Mouse (Mus musculus) heart, postnatal 25 days (tissue): ENCODE data around the gene Efna5. TPM values are rescaled to one million over a fixed set of nuclear protein-coding genes. Genes with fewer than 3 reads are reported as not detected.
A peak's percentile ranks its signal among the peaks of the same experiment; 100 is the strongest.

Source experiments
- DNase-seq: peaks from one replicate; pipeline ENCODE4 v3.0.0; 2022; ENCODE audit warnings: low spot score
- intact Hi-C: fragments of 180-260 bp; cut with DNase I; formaldehyde crosslinking; loops from one replicate; pipeline ENCODE4 v1.15.1; 2025
- total RNA-seq, 2 experiments: library from RNA; stranded (reverse); gene quantifications; 2 replicates each; pipeline ENCODE4 v1.2.3; 2021

The Efna5 gene
- total RNA-seq, 2 experiments from 2014 or later: 21.0 to 23.0 TPM

- intact Hi-C loops: no loop called here
- no peak for DNase-seq
Measured at GRCm38 (mm10) chr17:62676409-62676808, 204.7 kb downstream of the Efna5 start.

DNA sequence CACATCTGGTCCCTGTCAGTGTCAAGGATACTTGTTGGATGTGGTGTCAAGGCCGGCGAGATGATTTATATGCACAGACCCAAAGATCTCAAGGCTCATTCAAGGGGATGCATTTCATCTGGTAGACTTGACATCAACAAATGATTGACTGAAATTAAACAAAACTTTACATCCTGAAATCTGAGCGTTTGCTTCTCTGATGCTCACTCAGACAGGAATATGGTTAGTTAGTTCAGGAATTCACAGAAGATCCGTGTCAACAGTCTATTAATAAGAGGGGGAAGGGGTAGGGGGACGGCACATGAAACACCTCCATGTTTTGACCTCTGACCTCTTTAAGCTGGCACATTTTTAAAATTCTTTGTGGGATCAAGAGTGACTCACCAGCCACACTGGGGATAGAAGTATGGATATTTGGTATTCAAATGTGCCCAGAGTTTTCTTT, 205.3 kb downstream of the Efna5 start:
- no peak for DNase-seq
- intact Hi-C loops: no loop called here

DNA sequence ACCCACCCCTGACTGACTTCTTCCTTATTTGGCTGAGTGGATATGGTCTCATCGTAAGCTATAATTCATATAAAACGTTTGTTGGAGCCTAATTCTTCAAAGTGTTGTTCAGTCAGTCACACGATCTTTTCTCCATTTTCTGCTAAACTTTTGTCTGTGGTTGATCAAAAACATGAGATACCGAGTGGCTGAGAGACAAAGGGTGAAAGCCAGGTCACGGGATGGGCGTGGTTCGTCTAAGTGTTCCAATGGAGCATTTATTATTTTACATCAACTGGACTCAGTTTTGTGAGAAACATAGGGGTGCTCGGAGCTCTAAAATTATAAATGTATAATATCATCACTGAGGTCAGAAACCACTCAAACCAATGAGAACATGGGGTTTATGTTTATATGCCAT, 209.0 kb downstream of the Efna5 start:
- intact Hi-C loops: no loop called here
- no peak for DNase-seq

- intact Hi-C loops: no loop called here
- DNase-seq: no peak
Measured at GRCm38 (mm10) chr17:62666761-62667160, 214.4 kb downstream of the Efna5 start.

DNA sequence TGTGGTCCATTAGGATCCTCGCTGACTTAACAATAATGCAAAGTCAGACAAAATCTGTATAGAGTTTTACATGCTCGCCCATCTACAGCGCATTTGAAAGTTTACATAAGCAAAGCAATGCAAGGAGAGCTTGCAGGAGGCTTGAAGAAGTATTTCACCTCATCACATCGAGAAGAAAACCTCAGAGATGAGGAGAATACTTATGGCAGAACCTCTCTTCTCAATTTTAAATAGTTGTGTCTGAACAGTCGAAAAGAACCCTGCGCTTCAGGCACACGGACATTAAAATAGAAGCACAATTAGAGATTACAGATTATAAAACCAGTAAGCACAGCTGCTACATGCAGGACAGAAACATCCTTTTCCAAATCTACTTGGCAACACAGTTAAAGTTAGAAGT, 215.3 kb downstream of the Efna5 start:
- intact Hi-C loops: no loop called here
- no peak for DNase-seq

DNA sequence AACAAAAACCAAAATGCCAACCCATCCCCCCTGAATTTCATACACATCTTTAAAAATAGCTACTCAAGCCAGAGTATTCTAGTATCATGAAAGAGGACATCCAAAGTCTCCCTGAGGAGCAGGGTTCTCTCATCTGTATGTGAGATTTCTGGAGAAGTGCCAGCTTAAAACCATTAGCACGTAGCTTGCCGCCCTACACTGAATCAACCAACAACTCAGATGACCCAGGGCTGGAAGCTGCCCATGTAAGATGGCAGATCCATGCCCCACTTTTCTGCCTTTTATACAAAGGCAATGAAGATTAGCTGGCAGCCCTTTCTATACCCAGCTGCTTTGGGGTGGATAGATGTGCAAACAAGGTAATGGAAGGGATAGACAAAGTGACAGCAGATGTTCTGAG, 216.4 kb downstream of the Efna5 start:
- intact Hi-C loops: no loop called here
- DNase-seq: no peak

- intact Hi-C loops: no loop called here
- DNase-seq: no peak
Measured at GRCm38 (mm10) chr17:62661801-62662200, 219.3 kb downstream of the Efna5 start.

DNA sequence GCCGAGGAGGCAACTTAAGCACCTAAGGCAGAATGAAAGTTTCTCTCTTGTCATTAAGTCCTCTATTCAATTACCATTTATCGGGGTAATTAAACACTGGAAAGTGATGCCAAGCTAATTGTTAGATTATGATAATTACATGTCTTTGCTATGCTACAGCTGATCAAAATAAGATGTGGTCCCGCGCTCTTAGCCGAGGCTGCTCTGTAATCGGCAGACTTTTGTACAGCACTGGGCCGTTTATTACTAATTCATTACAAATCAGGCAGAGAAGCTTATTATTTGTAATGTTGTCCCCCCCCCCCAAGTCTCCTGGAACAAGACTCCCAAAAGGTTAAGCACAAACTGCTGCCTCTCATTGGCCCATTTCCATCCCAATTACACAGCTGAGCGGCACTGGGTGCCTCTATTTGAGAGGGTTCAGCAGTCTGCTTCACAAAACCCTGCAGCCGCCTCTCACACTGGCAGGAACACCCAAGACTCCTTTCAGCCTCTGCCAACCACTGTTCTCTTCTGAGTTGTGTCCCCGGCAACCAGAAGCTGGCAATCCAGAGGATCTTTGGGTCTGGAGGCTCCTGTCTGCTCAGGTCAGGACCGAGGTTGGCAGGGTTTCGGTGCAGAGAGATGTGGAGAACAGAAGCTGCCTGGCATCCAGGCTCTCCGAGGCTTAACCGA, 221.5 kb downstream of the Efna5 start:
- no peak for DNase-seq
- intact Hi-C loops: loop anchor here (10.0 kb wide), 1 partner anchor 245 kb away; no protein-coding TSS in a partner anchor

DNA sequence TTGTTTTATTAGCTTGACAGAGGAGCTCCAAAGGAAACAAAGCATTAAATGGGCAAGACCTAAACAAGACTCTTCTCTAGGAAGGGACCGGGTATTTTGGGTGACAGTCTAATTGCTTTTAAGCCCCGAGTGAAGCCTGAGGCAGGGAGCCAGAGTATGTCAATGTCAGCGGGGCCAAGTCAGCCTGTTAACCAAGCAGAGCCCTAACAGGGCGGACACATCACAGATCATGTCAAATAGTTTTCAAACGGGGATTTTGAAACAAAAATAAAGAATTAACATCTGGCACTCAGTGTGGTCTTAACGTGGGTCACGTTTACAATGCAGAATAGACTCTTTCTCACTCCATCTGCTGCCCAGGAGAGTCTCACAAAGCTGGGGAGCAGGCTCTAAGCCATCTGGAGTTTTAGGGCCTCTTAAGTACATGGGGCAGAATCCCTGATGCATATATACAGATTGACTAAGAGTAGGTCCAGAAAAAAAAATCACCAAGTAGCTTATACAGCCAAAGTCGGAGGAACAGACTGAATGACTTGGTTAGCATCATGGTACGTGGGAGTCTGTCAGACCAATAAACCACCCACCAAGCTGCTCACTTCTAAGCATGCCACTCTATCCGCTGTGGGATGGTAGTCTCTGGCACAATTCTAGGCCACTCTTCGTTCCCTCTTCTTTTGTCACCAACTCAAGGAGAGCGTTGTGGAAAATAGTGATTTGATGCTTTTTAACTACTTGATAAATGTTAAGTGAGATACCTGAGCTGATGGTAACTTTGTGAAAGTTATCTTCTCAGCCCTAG, 223.1 kb downstream of the Efna5 start:
- intact Hi-C loops: loop anchor here (10.0 kb wide), 1 partner anchor 243 kb away; no protein-coding TSS in a partner anchor
- no peak for DNase-seq

GRCm38 (mm10) chr17:62657051-62657450, 224.1 kb downstream of the Efna5 start:
- DNase-seq: no peak
- intact Hi-C loops: loop anchor here (10.0 kb wide), 1 partner anchor 242 kb away; no protein-coding TSS in a partner anchor

GRCm38 (mm10) chr17:62656591-62656990, 224.5 kb downstream of the Efna5 start:
- DNase-seq: no peak
- intact Hi-C loops: loop anchor here (10.0 kb wide), 1 partner anchor 242 kb away; no protein-coding TSS in a partner anchor

DNA sequence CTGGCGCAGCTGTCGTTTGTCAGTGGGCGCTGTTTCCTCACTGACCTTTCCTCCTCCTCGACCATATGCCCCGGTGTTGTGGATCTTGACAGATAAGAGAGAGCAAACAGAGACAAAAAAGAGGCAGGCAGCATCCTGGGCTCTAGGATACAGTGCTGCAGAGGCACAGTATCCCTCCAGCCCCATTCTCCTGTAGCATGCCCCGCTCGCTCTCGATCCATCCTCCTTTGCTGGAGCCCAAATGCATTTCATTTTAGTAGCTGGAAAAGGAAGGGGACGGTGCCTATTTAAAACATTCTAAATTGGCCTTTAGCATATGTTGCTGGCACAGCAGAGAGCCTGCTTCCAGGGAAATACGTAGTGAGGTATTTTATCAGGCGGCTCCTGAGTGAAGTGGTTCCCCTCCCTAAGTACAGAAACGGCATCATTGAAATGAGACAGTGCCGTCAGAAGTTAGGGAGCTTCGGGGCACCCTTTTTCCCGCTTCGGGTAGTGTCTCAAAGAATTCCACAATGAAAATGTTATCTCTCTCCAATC, 225.2 kb downstream of the Efna5 start:
- intact Hi-C loops: loop anchor here (10.0 kb wide), 1 partner anchor 241 kb away; no protein-coding TSS in a partner anchor
- no peak for DNase-seq

- DNase-seq: no peak
- intact Hi-C loops: loop anchor here (10.0 kb wide), 1 partner anchor 238 kb away; no protein-coding TSS in a partner anchor
Measured at GRCm38 (mm10) chr17:62652451-62652850, 228.7 kb downstream of the Efna5 start.

GRCm38 (mm10) chr17:62651696-62652095, 229.4 kb downstream of the Efna5 start:
- DNase-seq: no peak
- intact Hi-C loops: loop anchor here (10.0 kb wide), 1 partner anchor 237 kb away; no protein-coding TSS in a partner anchor

- intact Hi-C loops: no loop called here
- peak; percentile 23 for DNase-seq
Measured at GRCm38 (mm10) chr17:62649293-62649950, 231.7 kb downstream of the Efna5 start.

- no peak for DNase-seq
- intact Hi-C loops: no loop called here
Measured at GRCm38 (mm10) chr17:62646836-62647235, 234.3 kb downstream of the Efna5 start.

GRCm38 (mm10) chr17:62642447-62643145, 238.5 kb downstream of the Efna5 start:
- no peak for DNase-seq
- intact Hi-C loops: no loop called here

DNA sequence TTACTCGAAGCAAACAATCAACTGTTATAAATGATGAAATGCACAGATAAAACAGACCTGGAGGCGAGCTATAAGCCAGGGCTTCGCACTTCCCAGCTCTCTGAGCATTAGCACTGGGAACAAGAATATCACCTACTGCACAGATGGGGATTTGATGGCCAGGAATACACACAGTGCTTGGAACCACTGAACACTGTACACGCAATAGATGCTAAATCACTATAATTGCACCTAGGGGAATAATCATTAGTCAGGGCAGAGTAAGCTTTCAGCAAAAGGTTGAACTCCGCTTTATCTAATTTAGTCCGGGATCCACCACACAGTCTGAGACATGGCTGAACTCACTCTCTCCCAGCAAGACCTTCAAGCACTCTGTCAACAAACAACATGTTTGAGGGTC, 240.5 kb downstream of the Efna5 start:
- no peak for DNase-seq
- intact Hi-C loops: no loop called here

DNA sequence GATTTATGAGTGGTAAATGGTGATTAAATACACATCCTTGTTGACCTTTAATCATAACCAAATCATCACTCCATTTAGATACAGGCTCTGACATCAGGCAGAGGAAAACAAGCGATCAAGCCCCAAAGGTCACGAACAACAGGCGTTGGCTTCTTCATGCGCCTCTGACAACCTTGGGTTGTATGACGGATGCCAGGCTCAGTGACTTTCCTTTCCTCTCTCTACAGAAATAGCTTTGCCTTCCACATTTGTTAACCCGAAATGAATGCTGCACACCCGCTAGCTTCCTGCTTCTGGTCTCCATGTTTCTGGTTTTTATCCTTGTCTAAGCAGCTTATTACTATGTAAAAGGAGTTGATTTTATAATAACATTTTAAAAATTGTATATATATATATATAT, 244.2 kb downstream of the Efna5 start:
- no peak for DNase-seq
- intact Hi-C loops: no loop called here

DNA sequence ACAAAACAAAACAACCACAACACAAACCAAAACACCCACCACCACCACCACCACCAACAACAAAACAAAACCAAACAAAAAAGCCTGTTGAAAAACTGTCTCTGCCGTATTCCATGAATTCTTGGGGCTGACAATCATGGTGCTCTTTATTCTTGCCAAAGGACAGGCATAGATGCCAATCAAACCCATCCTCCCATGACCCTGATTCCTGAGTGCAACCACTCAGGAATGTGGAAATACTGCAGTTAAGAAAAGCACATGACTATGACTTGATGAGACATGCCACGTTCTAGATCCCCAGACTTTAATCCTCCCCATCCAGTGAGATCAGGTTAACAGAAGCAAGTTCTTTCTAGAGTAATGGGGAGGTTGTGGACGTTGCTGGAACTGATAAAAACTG, 246.2 kb downstream of the Efna5 start:
- no peak for DNase-seq
- intact Hi-C loops: no loop called here
